Mouse (Mus musculus) A20 (cell line): ENCODE measurements at regions not wholly inside any gene's neighbourhood (a gene's known extent, or its start where the extent isn't known, plus 50 kb on each side); places are given as distances from the start of the nearest gene placed in this dataset.

Experiments
- DNase-seq: peaks from one replicate; pipeline ENCODE4 v3.0.0-alpha.2; 2011; ENCODE audit warnings: low read depth, low spot score

DNA sequence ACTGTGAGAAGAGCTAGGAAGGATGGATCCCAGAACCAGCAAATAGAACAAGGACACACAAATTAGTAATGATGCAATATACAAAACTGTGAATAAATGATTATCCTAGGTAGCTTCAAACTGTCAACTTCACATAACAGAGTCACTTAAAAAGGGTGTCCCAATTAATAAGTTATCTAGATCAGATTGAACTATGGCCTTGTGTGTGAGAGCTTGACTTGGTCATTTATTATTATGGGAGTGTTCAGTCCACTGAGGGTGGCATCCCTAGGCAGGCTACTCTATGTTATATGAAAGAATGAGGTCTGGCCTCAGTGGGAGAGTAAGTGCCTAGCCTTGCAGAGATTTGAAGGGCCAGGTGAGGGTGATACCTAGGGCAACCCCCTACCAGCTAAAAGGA is 104.4 kb upstream of the Chl1 start:
- no peak for DNase-seq

DNA sequence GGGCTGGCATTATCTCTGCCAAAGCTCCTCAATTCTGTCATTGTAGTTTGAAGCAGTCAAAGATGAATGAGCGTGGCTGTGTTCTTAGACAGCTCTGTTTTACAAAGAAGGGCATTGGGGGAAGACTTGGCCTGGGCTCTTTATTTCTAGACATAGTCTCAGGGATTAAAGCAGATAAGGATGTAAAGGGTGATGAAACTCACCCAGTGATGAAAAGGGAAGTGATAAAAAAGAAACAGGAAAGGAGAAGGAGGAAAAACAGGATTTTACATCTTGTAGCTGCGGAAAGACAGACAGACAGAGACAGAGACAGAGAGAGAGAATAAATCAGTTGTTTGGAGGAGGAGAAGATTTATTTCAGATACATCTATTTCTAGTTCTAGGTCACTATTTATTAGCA is 95.5 kb upstream of the Chl1 start:
- DNase-seq = no peak

DNA sequence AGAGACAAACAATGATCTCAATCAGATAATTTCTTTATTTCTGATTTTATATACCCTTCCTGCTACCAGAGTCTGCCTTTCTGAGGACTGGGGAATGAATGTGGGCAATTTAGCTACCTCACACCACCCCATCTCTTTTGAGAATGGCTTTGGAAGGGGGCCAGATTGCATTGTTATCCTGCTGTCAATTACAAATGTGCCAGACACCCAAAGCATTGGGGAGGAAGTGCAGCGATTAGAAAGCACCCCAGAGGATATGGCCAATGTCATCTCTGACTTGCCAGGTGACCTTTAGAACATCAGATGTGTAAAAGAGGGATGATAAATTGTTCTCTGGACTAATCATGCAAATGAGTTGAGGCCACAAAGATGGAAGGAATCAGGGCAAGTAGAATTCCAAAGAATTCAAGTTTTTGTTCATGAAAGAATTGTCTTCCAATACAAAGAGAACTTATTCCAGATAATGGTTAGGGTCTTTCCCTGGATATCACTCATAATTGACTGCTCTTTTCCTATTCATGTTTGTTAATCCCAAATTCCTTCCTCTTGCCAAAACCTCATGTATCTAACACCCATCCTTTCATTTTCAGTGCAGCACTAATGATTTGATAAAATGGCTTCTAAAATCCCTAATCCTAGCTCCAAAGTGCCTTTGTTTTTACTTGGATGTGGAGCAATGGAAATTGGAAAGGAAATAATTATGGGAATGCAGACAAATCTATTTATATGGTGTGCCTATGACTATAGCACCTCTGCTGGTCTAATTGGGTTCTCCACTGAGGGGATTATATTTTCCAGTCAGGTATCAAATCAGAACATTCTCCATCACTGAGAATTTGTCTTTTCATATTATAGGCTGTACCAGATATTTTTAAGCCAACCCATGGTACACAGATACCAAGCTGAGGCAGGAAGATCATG is 89.1 kb upstream of the Chl1 start:
- no peak for DNase-seq

DNA sequence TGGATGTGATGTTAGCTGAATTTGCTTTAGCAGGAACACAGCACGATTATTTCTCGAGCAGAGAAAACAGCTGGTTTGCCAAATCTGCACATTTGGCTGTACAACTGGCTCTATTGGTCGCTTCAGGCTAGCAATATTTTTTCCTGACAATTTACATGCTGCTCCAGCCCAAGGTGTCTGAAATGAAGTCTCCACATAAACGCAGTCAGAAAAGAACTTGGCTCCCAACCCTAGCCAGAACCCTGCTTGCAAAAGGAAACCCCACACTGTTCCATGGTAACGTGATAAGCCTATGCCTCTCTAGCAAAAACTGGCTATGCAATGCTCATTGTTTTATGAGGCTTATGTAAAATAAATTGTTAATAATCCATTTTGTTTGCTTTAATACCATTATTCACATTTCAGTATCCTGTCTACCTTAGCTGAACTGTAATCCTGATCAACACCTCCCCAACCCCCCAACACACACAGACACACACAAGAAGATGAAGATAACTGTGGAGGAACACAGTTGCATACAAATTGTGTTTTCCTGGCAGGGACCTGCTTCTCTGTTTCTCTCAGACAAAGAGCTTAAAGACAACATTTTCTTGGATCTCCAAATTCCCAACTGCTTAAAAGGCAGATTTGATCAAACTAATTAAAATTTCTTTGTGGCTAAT is 79.3 kb upstream of the Chl1 start:
- DNase-seq = no peak

DNA sequence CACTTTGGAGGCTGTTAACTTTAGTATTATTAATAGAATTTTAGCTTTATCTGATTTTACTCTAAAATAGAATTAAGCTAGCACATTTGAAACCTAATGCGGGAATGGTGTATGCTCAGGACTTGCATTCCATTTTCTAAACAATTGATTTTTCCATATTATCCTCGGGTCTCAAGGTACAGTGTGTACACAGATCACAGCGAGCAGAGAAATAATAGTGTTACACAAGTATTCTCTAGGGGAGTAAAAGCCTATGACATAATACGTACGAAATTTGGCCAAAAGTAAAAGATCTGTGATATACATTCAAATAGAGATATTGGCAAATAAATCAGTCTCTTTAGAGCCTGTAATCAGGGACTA is 78.8 kb upstream of the Chl1 start:
- DNase-seq = no peak
